Mouse (Mus musculus) ES-E14 (cell line): ENCODE data around the gene Tle1.

Source experiments
- CHD2 ChIP-seq: IDR thresholded peaks from 2 replicates; pipeline ENCODE4 v1.6.1; 2014; ENCODE audit warnings: mild to moderate bottlenecking, low read depth, low read length, inconsistent platforms
- HCFC1 ChIP-seq: IDR thresholded peaks from 2 replicates; pipeline ENCODE4 v1.6.1; 2012; ENCODE audit warnings: low read length, inconsistent platforms, borderline replicate concordance; ENCODE audit not compliant: insufficient read depth
- MAFK ChIP-seq: IDR thresholded peaks from 2 replicates; pipeline ENCODE4 v1.6.1; 2014; ENCODE audit warnings: mild to moderate bottlenecking, low read depth, low read length, inconsistent platforms; ENCODE audit not compliant: insufficient read depth
- ZC3H11A ChIP-seq: IDR thresholded peaks from 2 replicates; pipeline ENCODE4 v1.6.1; 2012; ENCODE audit warnings: low read depth, mild to moderate bottlenecking, inconsistent platforms, low read length, borderline replicate concordance
- ZNF384 ChIP-seq: IDR thresholded peaks from 2 replicates; pipeline ENCODE4 v1.6.1; 2012; ENCODE audit warnings: low read depth, low read length, inconsistent platforms

DNA sequence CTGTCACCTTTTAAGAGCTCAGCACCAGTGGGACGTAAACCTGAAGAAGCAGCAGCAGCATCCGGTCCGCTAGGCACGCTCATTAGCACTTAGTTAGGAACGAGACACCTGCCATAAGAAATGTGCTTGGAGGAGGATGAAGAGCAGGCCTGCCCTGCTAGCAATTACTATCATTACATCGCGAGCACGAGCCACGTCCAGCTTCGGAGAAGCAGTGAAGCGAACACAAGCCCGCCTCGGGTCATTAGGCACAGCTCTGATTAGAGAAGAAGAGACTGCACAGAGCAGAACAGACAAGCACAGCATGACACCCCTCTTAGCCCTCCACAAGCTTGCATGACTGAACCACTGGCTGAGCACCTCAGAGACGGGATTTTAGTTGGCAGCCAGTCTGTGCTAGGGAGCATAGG is 40.6 kb downstream of the Tle1 start:
- no peak for TF ChIP-seq HCFC1
- no peak for TF ChIP-seq MAFK
- TF ChIP-seq ZNF384, result no peak
- TF ChIP-seq CHD2, result no peak
- no peak for TF ChIP-seq ZC3H11A
